Mouse (Mus musculus) thymus, postnatal 25 days (tissue): ENCODE data around the gene Gm10097.

ENCODE experiments used
- DNase-seq: peaks from one replicate; pipeline ENCODE4 v3.0.0; 2022

The Gm10097 gene

DNA sequence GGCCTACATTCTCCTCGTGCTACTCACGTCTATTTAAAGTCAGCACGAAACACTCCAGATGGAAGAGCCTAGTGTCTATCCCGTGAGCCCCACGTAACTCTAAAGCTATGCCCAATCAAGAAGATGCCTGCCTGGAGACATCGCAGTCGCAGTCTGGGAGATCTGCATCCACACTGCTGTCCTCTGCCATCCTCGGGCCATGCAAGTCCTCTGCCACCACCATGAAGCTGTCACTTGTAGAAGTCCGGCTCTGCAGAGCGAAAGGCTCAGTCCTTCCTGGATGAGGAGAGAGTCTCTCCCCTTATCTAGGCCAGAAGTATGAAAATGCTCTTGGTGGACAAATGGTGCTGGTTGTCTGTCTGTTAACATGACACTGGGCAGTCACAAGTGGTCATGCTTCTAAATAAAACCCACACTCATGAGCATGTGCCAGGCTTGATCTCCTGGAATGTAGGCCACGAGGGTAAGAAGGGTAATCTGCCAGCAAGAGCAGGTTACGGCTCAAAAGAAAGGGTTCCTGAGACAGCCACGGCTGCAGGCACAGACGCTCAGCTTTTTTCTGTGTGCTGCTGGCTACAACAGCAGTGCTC, at the start of gene Gm10097:
Gene Gm10097, plus strand, starts transcription at position 517 of the 590 bp plus-strand sequence.
- no peak for DNase-seq

- DNase-seq: no peak
Observed at GRCm38 (mm10) chr10:5025906-5026305, 43.1 kb upstream of the Gm10097 start.

- no peak for DNase-seq
Observed at GRCm38 (mm10) chr10:5027208-5027607, 41.8 kb upstream of the Gm10097 start.

DNA sequence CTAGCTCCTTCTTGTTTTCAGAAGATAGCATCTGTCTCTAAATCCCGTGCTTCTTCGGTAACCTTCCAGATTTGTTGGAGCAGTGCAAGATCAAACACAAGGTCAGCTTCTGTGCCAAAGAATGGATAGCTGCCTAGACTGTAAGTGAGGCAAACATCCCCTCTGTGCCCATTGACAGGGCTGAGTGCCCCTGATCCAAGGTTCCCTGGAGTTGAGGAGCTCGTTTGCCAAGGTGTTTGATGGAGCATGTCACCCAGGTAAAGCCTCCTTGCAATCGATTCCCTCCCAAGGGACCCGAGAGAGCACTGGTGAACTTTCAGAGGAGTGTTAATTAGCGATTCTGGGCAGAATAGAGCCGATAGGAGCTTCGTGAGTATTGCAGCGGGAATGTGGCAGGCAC, 40.7 kb upstream of the Gm10097 start:
- DNase-seq: no peak

DNA sequence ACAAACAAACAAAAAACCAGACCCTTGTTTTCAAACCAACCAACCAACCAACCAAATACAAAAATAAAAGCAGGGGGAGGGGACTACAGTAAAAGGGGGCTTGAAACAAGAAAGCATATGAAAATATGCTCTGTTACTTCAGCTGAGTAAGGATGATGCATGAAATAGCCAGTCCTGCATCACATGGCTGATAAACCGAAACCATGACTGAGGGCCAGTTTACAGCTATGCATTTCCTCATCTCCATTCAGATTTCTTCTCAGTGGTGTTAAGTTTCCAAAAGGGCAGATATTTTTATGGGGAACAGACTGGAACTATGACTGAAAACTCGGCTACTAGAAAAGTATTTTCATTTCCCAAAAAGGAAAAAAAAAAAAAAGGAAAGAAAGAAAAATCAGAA, 39.8 kb upstream of the Gm10097 start:
- DNase-seq: no peak

GRCm38 (mm10) chr10:5029883-5030282, 39.1 kb upstream of the Gm10097 start:
- no peak for DNase-seq

GRCm38 (mm10) chr10:5032192-5033048, 36.6 kb upstream of the Gm10097 start:
- DNase-seq: no peak

DNA sequence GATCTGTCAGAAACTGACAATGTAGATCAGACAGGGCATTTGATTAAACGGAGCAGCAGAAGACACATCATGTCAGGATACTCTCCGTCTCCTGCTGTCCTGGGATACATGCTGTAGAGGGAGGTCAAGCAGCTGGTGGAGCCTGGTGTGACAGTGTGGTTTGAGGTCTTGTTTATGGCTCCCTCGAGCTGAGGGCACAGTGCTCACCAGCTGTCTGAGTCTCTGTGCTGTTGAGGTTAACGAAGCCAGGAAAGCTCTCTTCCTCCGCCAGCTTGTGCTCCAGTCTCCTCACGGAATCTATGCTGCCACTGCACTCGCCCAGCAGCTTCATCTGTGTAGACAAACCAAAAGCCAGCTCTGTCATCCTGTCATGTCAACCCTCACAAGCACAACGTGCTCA, 27.7 kb upstream of the Gm10097 start:
- DNase-seq: no peak

DNA sequence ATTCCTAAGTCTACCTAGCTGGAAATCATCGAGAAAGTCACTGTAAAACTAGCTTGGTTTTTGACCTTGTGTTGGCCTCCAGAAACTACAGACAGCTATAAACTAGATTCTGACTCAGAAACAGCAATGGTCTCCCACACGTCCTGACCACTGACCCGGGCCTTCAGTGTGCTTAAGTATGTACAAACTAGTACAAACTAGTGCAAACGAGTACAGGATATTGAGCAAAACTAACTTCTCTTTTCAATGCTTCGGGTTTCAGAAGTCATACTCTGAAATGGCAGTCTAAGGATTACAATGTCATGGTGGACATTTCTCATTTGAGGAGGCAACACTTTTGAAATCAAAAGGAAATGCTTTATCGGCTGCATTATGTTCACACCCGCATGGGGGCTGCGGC, 24.5 kb upstream of the Gm10097 start:
- no peak for DNase-seq

DNA sequence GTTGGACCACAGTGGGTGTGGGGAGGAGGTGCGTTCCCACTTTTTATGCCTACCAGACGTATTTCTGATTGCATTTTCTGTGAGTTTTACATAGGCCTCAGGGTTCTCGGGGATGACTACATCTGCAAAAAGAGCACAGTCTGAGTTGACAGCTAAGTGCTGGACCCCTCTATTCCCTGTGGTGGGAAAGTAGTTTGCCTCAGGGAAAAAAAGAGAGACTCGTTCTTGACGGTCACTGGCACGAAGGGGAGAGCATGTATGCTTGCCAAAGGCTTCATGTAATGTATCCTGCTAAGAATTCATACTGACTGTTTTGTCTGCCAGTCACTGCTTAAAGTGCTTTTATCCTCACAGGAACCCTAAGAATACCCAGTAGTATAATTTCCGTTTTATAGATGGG, 23.8 kb upstream of the Gm10097 start:
- DNase-seq: no peak

- no peak for DNase-seq
Observed at GRCm38 (mm10) chr10:5045671-5046070, 23.3 kb upstream of the Gm10097 start.

GRCm38 (mm10) chr10:5056243-5056735, 12.7 kb upstream of the Gm10097 start:
- DNase-seq: no peak

- DNase-seq: no peak
Observed at GRCm38 (mm10) chr10:5056940-5057339, 12.1 kb upstream of the Gm10097 start.

DNA sequence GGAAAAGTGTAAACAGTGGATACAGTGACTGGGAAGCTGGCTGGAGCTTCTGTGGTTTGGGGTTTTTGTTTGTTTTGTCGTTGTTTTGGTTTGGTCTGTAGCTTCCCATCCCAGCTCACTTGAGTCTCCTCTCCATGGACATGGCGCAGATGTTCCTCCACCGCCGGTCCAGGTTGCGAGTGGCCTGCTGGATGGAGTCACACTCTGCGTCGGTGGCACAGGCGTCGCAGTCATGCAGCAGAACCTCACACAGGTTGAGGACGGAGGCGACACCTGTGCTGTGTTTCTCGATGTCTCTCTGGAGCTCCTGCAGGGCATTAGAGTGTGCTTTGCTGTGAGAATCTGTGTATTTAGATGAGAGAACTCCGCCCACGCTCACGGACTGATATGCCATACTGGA, 11.3 kb upstream of the Gm10097 start:
- no peak for DNase-seq

GRCm38 (mm10) chr10:5058876-5059275, 10.1 kb upstream of the Gm10097 start:
- DNase-seq: no peak

DNA sequence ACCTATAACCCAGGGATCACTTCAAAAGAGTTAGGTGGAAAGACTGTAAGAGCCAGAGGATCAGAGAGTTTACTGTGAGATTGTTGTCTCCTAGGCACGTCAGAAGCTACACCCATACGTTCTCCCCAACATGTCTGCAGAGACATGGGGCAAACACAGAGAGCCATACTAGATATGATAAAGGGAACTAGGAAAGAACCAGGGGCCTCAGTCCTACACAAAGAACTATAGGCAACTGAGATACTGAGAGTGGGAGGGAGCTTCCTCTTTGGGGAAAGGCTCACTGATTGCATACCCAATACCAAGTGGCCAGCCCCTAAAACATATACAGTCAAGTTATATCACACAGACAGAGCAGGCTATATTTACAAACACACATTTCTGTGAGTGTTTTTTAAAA, 9.0 kb upstream of the Gm10097 start:
- no peak for DNase-seq

DNA sequence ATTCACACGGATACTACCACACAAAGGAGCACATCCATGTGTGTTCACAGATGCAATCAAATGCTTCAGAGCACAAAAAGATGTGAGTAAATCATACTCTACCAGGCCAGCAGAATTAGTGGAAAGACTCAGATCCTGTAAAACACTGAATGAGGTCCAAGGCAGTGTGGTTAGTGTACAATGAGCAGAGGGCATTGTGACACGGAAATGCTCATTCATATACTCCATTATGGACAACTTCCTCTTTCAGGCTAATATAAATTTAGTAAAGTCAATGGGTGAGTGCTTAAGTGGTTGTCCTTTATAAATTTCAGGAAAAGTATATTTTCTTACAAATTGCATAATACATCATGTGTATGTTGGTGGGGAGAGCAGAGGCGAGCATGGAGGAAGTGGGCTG, 1.9 kb upstream of the Gm10097 start:
- DNase-seq: no peak

DNA sequence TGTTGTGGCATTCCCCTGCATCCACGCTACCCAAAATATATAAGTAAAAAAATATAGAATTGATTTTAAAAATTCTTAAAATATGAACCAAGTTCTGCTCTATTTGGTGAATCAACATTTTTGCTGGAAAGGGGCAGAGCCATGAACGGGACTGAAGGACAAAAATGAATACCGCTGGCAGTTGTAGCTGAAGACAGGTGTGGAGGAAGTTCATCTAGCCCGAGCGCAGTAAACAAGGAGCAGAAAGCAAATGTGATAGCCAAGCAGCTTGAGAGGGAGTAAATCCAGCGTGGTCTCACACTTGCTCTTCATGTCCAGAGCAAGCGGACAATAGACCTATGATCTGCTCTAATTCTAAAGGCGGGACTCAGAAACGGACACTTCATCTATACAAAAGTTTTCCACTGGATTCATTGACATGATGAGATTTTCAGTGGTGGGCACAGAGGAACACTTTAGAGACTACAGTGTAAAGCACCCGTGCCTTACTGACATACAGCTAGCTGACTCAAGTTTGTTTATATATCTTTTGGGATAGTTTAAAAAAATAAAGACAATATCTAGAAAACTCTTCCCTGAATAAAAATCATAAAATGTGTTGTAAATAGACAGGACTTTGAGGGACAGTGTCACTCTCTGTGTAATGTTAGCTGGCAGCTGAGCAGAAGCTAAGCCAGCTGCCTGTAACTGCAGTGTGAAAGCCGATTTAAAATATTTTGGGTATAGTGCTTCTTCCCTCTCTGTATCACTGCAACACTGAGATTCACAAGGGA, 1.4 kb downstream of the Gm10097 start:
- DNase-seq: no peak

- no peak for DNase-seq
Observed at GRCm38 (mm10) chr10:5070941-5071231, 1.9 kb downstream of the Gm10097 start.

DNA sequence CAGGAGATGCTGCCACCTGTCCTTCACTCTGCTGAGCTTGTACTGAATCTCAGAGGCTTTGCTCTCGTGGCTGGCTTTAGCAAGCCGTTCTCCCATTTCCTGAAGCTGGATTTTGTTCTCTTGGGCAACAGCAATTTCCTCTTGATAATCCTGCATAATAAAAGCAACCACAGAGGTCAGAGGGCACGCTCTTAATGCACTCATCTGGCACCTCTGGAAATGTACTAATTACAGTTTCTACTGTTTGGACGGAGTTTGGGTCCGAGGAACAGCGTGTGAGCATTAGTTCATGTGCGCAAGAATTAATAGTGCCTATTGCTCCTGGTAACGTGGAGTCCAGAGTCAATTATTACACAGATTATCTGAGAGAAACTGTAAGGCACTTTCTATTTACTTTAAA, 3.1 kb downstream of the Gm10097 start:
- no peak for DNase-seq

DNA sequence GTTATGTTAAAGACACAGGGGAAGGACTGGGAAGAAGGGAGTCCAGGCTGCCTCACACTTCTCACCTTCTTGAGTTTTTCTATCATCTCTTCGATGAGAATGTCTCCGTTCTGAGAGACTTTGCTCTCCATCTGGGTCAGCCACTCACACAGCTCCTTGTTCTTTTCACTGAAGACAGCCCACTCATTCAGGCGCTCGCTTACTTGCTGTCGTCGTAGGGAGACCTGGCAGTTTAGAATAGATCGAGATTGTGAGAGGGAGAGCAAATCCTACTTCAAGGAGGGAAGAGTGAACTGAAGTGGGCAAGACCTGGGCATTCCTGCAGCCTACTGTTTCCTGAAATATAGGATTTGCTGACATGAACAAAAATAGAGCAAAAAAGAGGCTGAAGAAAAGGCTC, 6.7 kb downstream of the Gm10097 start:
- DNase-seq: no peak

GRCm38 (mm10) chr10:5079945-5080468, 11.0 kb downstream of the Gm10097 start:
- DNase-seq: peak; percentile 26

DNA sequence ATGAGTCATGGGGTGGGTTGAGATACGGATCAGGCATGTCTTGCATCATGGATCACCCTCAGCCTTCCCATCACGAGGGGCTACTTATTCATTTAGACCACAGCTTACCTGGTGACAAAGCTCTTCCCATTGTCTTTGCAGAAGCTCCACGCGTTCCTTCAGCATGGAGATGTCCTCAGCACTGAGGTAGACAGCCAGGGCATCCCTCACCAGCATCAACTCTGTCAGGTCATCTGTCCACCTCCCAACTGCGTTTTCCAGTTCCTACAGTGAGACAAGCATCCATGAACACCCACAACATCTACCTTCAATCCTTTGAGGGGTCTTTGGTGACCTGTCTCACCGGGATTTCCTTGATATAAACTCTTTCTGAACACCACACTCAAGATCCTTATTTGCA, 14.7 kb downstream of the Gm10097 start:
- no peak for DNase-seq

DNA sequence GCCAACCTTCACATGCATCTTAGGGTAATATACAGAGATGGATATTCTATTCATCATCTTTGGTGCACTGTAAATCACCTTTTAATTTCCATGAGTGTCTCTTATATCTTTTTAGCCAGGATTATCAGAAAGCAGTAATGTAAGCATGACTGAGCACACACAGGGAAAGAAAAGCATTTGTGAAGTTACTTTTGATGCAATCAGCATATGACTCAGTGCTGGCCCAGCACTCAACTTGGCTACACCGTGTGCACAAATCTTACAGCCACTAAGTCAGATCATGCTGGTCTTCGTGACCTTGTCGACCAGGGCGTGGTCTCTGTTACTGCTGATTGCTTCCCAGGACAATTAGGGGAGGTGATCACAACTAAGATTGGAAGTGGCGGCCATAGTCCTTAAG, 16.8 kb downstream of the Gm10097 start:
- DNase-seq: no peak
